Mouse (Mus musculus) spleen, adult 12 weeks (tissue): ENCODE results near the gene Fen1.
A peak's percentile ranks its signal among the peaks of the same experiment; 100 is the strongest.
"Not testable (repeated sequence)": the region's sequence is repeated elsewhere in the genome, so short reads cannot be mapped to it uniquely, and the experiment has no call there.

Experiments used
- DNase-seq: peaks from one replicate; pipeline ENCODE4 v3.0.0; 2022; ENCODE audit warnings: low spot score

Fen1 gene

GRCm38 (mm10) chr19:10176941-10177372 lies 27.0 kb downstream of the Fen1 start:
- no peak for DNase-seq

GRCm38 (mm10) chr19:10176477-10176876 lies 27.5 kb downstream of the Fen1 start:
- DNase-seq = no peak

GRCm38 (mm10) chr19:10174956-10175355 lies 29.0 kb downstream of the Fen1 start:
- DNase-seq = no peak

- no peak for DNase-seq
Measured at GRCm38 (mm10) chr19:10173844-10174539, 30.0 kb downstream of the Fen1 start.

GRCm38 (mm10) chr19:10173116-10173718 lies 30.8 kb downstream of the Fen1 start:
- peak; percentile 53 for DNase-seq

GRCm38 (mm10) chr19:10171846-10172245 lies 32.1 kb downstream of the Fen1 start:
- no peak for DNase-seq

GRCm38 (mm10) chr19:10171359-10171758 lies 32.6 kb downstream of the Fen1 start:
- DNase-seq = no peak

- DNase-seq = no peak
Measured at GRCm38 (mm10) chr19:10170466-10170865, 33.5 kb downstream of the Fen1 start.

- DNase-seq = not testable (repeated sequence)
Measured at GRCm38 (mm10) chr19:10169692-10170330, 34.2 kb downstream of the Fen1 start.

GRCm38 (mm10) chr19:10169179-10169578 lies 34.8 kb downstream of the Fen1 start:
- DNase-seq = no peak

GRCm38 (mm10) chr19:10168441-10168840 lies 35.5 kb downstream of the Fen1 start:
- DNase-seq = no peak

- DNase-seq = no peak
Measured at GRCm38 (mm10) chr19:10167951-10168350, 36.0 kb downstream of the Fen1 start.

- no peak for DNase-seq
Measured at GRCm38 (mm10) chr19:10167112-10167511, 36.9 kb downstream of the Fen1 start.

- not testable (repeated sequence) for DNase-seq
Measured at GRCm38 (mm10) chr19:10165928-10166327, 38.0 kb downstream of the Fen1 start.

- no peak for DNase-seq
Measured at GRCm38 (mm10) chr19:10163896-10164295, 40.1 kb downstream of the Fen1 start.

GRCm38 (mm10) chr19:10157725-10158124 lies 46.2 kb downstream of the Fen1 start:
- no peak for DNase-seq

GRCm38 (mm10) chr19:10149189-10149588 lies 54.8 kb downstream of the Fen1 start:
- no peak for DNase-seq
